Mouse (Mus musculus): Measurements from ENCODE around the gene Lrrc75b.

GRCm38 (mm10) chr10:75568029-75568428, 7.9 kb upstream of the Lrrc75b start:
- TF ChIP-seq POLR2A (IDR thresholded peaks at IDR 0.05; ENCODE audit: low read depth, low read length) = no peak
- TF ChIP-seq CTCF (IDR thresholded peaks at IDR 0.05; ENCODE audit: extremely low read depth, insufficient read length, insufficient replicate concordance, low read depth, low read length) = no peak

Data from small intestine, adult 2 months (tissue).